Mouse (Mus musculus) adrenal gland, postnatal 14 days (tissue): ENCODE measurements around the gene Lta. TPM values are rescaled to one million over a fixed set of nuclear protein-coding genes. Genes with fewer than 3 reads are reported as not detected.
A peak's percentile ranks its signal among the peaks of the same experiment; 100 is the strongest.

Experiments used
- DNase-seq: peaks from one replicate; pipeline ENCODE4 v3.0.0; 2021; ENCODE audit warnings: mixed read lengths
- total RNA-seq: library from RNA; stranded (reverse); gene quantifications from 2 replicates; pipeline ENCODE4 v1.2.3, GENCODE M21; 2021

The Lta gene
- total RNA-seq, 1 experiment from 2014 or later, result 0.33 TPM

DNA sequence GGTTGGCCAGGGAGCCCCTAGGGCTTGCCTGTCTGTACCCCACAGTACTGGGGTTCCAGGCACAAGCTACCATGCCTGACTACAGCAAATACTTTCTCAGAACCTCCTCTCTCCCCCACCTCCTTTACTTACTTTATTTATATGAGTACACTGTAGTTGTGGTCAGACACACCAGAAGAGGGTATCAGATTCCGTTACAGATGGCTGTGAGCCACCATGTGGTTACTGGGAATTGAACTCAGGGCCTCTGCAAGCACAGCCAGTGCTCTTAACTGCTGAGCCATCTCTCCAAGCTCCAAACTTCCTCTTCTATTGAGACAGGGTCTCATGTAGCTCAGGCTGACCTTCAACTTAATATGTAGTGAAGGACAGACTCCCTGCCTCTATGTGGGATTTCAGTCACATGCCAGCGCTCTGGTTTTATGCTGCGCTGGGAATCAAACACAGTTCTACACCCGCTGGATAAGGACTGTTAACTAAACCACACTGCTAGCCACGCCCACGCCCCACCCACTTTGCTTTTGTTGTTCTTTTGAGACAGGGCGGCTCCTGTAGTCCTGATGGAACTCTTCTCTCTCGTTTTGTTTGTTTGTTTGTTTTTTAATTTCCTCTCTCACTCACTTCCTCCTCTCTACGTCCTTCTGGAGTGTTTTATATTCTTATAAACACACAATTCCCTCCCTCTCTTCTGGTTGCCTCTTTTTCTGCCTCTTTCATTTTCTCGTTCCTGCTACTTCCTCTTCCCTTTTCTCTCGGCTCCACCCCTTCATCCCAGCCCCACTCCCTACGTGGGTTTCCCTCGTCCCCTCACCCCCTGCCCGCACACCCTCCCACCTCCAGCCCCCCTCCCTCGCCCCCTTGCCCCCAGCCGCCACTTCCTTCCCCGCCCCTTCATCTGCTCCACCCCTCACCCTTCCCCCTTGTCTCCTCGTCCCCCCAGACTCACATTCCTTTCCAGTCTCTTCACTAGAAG is 19.2 kb downstream of the Lta start:
- DNase-seq, result peak; percentile 87

DNA sequence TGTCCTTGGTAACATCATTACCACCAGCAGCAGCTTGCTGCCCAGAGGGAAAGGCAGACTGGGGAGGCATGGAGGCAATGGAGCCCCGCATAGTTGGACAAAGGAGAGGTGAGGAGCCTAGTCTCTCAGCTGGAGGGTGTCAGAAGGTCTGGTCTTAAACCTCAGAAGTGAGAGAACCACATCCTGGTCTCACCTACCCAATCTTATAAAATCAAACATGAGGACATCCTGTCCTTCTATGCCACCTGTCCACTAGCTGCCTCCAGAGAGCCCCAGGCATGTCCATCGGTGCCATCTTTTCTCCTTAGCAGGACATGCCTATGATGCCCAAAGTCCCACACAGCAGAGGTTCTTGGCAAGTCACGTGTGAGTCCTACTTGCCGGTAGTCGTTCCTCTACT is 25.1 kb downstream of the Lta start:
- no peak for DNase-seq

DNA sequence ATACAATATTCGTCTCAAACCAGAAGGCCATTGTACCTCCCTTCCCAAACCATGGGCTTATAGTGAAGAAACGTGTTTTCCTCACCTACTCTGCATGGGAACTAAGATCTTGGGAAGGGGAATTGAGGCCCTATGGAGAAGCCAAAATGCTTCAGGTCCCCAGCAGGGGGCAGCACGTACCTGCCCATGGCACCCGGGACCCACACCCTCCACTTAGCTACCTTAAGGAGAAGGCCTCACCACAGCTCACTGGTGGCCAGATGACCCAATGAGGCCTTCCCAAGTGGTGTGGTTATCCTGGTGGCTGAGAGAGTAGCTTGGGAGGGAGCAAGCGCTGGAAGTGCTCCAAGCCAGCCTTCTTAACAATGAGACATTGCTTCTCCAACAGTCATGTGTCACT is 26.6 kb downstream of the Lta start:
- DNase-seq, result peak; percentile 90

DNA sequence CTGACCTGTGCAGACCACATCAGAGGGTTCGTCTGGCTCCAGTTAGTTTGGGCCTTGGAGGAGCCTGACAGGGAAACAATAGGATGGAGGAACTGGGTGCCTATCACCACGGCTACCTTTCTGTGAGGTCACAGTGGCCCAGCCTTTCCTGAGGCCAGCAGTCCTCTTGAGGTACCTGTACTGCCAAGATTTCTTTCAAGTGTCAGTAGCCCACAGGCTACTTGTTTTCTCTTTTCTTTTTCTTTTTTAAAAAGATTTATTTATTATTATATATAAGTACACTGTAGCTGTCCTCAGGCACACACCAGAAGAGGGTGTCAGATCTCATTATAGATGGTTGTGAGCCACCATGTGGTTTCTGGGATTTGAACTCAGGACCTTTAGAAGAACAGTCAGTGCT is 29.2 kb downstream of the Lta start, which contains the start of gene Aif1:
TSS of gene Aif1 (minus strand) at position 101 of the 400 bp plus-strand sequence.
- DNase-seq, result no peak

DNA sequence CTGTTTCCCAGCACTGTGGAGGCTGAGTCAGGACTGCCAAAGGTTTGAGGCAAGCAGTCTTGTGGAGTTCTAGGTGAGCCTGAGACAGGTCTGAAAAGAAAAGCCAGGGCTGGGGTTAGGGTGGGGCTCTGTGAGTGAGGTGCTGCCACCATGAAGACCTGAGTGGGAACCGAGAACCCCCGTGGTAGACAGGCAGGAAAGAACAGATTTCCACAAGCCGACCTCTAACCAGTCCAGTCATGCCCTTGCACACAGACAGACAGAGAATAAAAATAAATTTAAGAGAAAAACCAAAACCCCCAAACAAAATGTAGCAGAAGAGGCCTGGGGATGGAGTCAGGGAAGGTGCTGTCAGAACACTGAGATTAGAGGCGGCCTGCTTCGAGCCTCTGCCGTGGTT is 29.8 kb downstream of the Lta start:
- no peak for DNase-seq

DNA sequence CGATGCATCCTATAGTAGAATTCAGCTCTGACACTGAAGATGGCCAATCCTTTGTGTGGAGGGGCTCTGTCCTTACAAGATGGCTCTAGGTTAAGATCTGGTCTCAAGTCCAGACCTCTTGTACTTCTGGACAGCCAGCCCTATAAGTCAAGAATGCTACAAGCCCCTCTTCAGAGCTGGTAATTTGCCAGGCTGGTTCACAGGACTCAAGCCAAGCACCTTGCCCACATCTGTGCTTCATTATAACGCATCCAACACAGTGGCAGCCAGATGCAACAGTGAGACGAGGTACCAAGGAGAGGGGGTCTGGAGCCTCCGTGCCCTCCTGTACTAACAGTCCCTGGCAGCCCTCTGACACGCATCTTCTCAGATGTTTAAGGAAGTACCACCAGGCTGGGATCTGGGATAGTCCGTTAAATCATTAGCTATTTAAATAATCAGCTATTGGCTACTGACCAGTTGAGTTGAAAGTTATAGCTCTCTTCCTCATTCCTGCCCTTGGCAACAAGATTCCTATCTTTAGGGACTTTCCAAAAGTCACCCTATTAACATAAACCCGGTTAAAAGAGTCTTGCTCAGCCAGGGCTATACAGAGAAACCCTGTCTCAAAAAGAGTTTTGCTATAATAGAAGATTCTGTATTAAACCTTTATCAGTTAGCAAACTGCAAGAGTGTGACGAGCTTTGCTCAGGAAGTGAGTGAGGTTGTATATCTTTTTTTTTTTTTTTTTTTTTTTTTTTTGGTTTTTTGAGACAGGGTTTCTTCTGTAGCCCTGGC is 30.8 kb downstream of the Lta start:
- DNase-seq, result no peak

DNA sequence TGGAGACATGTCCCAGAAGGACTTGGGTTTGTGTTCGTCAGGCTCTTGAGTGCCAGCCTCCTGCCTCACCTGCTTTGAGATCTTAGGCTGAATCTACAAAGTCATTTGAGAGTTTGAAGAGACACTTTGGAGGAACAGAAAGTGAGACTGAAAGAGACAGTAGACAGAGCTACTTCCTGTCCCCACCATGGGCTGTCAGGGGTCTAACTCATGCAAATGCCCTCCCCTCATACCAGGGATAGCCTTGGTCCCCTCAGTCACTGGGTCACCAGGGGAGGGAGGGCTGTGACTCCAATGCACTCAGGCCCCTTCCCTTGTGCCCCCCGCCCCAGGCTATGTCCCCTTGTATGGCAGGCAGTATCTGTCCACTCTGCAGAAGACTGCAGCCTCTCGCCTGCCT is 31.8 kb downstream of the Lta start:
- no peak for DNase-seq

DNA sequence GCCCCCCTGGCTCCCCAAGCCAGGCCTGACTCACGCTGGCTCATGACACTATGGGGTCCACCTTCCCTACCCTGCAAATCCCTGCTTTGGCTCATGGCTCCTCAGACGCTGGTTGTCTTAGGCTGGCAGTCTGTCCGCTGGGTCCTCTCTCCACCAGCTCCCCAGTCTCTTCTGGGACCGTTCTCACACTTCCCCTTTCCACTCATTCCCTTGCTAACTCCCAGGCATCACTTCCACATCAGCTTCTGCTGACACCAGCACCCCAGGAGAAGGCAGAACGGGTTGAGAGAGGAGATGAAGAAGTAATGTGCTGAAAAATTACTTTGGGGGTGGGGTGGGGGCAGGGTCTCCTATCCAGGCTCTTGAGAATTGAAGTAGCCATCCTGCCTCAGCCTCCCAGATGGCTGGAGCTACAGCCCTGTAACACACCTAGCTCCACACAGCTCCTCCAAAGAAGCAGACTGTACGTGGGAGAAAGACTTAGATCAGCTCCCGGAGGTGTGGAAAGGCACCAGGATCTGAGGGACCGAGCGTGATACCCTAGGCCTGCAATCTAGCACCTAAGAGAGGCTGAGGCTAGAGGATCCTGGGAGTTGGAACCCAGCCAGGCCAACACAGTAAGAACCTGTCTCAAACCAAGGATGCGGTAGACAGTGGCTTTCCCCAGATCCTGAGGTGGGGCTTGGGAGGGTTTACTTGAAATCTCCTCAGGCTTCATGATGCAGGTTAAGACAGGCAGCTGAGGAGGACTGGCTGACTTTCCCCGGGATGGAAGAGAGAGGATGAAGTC is 32.5 kb downstream of the Lta start:
- no peak for DNase-seq

DNA sequence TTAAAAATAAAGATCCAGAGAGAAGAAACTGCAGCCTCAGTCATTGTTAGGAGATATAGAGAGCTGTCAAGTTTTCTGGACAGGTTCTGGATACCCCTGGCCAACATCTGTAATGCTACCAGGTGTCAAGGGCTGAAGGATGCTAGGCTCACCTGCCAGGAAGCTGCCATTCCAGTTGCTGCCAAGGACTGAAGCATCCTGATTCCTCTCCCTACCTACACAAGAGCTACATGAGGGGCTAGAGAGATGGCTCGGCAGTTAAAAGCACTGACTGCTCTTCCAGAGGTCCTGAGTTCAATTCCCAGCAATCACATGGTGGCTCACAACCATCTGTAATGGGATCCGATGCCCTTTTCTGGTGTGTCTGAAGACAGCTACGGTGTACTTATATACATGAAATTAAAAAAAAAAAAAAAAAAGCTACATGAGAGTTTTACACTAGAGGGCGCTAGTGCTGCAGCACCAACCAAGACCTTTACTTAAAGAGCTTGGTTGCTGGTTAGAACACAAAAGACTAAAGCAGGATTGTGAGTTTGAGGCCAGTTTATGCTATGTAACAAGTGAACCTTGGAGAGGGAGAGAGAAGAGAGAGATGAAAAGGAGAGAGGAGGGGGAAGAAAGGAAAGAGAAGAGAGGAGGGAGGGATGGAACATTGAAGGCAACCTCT is 36.5 kb downstream of the Lta start:
- no peak for DNase-seq

DNA sequence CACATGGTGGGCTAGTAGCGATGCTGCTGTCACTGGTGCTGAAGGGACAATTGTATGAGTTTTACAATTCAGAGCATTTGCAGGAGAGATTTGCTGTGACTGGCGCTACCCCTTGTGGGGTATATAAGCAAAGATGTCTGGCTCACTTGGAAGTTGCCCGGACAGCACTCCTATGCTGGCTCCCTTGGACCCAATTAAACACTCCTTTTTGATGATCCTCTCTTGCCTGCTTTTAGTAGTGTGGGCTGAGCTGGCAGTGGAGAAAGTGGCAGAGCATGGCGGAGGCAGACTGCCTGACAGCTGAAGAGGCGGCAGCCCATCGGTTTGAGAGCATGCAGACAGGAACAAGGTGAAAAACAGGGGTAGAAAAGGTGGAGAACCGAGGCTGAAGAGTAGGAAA is 37.4 kb downstream of the Lta start:
- DNase-seq, result no peak

DNA sequence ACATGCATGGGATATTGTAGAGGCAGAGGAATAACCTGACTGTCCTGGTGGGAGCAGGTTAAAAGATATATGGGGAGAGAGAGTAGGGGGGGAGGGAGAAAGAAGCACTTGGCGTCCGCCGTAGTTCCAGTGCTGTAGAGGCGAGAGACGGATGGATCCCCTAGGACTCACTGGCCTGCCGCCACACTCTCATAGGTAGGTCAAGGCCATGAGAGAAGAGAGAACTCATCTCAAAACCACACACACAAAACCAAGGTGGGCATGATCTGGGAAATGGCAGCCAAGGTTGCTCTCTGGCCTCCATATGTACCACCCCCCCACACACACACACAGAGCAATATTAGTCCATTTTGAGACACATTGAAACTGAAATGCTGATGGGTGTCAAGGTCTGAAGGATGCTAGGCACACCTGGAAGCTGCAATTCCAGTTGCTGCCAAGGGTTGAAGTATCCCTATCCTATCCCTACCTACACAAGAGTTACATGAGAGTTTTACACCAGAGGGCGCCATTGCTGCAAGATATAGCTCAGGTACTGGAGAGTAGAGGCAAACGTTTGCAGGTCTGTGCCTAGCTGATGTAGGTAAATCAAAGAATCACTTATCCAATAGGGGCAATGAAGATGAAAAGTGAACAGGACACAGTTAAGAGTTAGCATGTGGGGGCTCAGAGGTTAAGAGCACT is 38.7 kb downstream of the Lta start:
- peak; percentile 74 for DNase-seq

DNA sequence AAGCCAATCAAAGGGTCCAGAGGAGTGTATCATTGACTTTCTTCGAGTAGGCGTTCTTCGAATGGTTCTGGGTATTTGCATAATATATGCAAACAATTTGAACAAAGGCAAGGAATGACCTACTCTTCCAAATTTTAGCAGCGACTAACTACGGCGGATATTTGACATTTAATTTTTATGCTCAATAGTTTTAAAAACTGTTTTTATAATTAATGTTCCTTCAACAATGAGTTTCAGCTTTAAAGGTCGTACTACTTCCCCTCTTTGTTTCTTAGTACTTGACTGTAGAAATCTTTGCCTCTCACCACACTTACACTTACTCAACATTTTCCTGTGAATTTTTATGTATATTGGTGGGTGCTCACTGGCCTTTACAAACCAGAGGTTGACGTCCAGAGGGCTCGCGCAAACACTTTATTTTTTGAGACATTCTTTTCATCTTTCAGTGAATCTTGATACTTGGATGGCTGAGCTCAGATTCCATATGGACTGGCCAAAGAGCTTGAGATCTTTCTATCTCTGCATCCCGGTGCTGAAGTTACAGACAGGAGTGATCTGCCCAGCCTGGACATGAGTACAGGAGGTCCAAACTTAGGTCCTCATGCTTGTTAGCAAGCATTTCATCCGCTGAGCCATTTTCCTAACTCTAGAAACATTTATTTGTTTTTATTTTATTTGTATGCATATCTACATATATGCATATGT is 39.5 kb downstream of the Lta start:
- DNase-seq, result no peak

DNA sequence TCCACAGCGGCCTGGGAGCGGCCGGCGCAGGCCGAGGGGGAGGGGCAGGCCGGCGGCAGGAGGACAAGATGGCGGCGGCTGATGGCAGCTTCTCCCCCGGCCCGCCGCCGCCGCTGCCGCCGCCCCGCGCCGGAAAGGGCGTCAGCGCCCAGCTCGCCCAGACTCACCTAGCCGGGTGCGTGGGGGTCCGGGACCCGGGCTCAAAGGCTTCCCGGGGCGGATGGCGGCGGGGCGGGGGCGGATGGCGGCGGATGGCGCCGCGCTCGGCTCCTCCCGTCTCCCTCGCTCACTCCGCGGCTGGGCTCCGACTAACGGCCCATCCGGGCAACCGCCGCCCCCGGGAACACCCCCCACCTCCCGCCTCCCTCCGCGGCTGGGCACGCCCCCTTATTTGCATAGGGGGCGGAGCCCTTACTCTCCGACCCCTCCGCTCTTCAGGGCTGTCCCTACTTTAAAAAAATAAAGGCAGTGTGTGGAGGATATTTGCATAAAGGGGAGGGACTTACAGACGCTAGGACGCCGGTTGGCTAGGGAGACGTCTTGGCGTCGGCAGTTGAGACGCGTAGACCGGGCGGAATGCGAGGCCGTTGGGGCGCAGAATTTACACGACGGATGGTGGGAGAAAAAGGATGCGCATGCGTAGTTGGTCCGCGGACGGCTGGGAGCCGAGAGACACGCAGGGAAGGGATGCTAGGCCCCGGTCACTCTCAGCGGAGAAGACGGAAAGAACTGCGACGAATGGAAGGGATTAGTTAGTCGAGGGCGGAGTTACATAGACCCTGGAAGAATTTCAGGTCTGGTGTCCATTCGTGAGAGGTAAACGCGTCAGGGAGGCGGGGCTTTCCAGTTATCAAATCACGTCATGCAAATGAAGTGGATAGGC is 40.3 kb downstream of the Lta start, which contains the start of gene Prrc2a:
TSS of gene Prrc2a (minus strand) at position 330 of the 883 bp plus-strand sequence.
- peak; percentile 98 for DNase-seq

DNA sequence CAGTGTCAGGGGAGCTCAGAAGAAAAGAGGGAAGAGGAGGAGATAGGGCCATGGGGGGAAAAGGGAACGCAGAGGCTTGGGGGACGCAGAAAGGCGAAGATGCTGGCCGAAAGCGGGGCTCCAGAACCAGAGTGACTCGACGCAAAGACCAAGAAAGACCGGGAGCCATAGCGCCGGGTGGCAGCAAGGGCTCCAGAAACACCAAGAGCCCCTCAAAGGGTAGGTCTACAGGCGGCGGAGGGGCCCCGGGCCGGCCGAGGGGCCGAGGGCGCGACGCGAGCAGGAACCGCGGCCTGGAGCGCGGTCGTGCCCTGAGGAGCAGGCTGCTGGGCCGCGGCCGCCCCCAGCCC is 41.0 kb downstream of the Lta start:
- DNase-seq, result no peak

DNA sequence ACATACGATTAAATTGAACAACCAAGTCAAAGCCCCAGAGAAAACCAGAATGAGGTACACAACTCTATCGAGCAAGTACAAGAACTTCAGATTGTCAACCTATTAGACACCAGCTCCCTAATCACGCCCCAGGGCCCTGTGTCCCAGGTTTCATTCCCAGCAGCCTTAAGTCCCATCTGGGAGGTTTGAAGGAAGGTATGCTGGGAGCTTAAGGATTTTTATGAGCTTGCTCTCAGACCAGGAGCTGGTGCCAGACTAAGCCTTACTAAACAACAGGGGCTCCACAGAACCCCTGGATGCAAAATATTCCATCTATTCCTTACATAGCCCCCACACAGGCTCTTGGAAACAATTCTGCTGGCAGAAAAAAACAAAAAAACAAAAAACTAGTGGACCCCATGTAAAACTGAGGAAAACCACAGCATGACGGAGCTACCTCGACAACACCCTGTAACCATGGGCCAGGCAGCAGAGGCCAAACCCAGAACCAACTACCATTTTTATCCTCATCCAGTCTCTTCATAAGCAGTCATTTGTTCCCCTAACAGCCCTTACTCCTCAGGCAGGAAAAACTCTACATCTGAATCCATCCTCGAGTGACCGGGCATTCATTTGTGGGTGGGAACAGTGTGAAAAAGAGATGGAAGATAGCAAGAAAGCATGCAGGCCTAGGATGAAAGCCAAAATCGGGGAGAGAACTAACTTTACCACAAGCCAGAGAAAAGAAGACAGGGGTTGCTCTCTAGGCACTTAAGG is 41.6 kb downstream of the Lta start:
- DNase-seq, result no peak

DNA sequence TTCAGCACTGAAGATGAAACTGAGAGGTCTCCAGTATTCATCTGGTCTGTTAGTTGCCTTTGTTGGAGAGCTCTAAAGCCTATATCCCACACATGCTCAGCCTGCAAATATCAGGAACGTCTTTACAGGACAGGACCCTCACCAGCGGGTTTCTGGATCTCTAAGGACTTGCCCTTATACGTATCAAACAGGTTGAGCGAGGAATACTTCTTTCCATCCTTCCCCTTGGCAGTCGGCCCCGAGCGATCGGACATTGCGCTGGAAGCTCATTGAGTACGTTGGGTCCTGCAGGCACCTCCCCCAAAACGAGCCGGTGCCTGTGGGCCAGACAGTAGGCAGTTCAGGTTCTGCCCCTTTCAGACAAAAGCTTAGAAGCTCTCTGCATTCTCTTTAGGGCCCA is 42.4 kb downstream of the Lta start:
- peak; percentile 62 for DNase-seq

DNA sequence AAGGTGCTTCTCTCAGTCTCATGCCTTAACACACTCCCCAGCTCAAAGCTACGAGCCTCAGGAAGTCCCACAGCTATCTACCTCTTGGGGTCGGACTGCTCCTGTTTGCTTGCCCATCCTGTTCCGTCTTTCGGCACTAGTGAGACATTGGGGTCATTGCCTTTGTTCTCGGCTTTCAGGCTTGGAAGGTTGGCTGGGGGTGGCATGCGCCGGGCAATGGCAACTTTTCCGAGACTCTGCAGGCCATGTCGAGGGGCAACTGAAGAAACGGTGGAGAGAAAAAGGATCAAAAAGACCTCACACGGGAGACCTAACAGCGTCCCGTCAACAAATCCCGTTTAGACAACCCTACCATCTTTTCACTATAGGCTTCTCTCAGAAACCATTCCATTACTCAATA is 43.0 kb downstream of the Lta start:
- DNase-seq, result no peak

DNA sequence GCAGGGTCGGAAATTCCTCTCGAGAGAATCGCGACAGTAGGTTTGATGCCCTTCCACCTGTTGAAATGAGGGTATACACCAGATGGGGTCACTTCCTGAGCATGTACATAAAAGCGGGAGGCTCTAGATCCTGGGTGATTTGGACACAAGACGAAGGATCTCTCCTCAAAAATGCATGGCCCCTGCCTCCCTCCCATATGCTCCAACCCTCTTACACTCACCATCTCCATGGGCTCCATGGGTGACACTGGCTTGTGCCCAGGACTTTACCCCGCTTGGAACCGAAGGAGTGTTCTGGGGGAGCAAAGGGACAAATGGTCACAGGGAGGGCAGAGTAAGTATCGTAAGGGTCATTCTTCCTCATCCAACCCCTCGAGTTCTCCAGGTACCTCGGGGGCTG is 43.7 kb downstream of the Lta start:
- no peak for DNase-seq

DNA sequence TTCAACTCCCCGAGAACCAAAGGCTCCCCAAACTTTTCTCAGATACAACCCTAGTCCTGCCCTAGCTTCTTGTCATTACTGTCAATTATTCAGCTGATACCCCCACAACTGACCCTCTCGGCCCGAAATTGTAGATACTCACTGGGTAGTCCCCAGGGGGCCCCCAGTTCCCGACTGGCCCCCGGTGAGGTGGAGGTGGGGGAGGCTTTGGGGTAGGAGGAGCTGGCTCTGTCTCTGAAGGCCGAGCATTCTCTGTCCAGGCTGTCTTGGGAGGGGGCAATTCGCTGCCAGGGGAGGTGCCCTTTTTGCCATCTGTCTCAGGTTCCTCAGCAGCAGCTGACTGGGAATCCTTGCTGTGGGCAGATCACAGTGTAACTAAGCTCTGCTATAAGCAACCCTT is 45.5 kb downstream of the Lta start:
- no peak for DNase-seq
